Mouse (Mus musculus): ENCODE results near the gene Jazf1.

Gene Jazf1

GRCm38 (mm10) chr6:53006032-53006431, 62.4 kb downstream of the Jazf1 start:
- no peak for DNase-seq

- DNase-seq = no peak
These were observed 62.9 kb downstream of the Jazf1 start for GRCm38 (mm10) chr6:53005544-53005943.

- DNase-seq = no peak
These were observed 77.6 kb downstream of the Jazf1 start for GRCm38 (mm10) chr6:52990816-52991215.

- no peak for DNase-seq
These were observed 80.4 kb downstream of the Jazf1 start for GRCm38 (mm10) chr6:52987905-52988640.

GRCm38 (mm10) chr6:52987391-52987790, 81.0 kb downstream of the Jazf1 start:
- no peak for DNase-seq

GRCm38 (mm10) chr6:52982175-52982574, 86.3 kb downstream of the Jazf1 start:
- no peak for DNase-seq

- DNase-seq = no peak
These were observed 88.9 kb downstream of the Jazf1 start for GRCm38 (mm10) chr6:52979503-52979902.

- no peak for DNase-seq
These were observed 95.1 kb downstream of the Jazf1 start for GRCm38 (mm10) chr6:52973351-52973750.

- DNase-seq = no peak
These were observed 96.3 kb downstream of the Jazf1 start for GRCm38 (mm10) chr6:52972138-52972537.

GRCm38 (mm10) chr6:52969717-52970261, 98.6 kb downstream of the Jazf1 start:
- peak in 1 of 2 experiments; percentile 54 for DNase-seq

GRCm38 (mm10) chr6:52968346-52968891, 100.0 kb downstream of the Jazf1 start:
- no peak for DNase-seq

- DNase-seq = no peak
These were observed 100.7 kb downstream of the Jazf1 start for GRCm38 (mm10) chr6:52967557-52968270.

- no peak for DNase-seq
These were observed 102.4 kb downstream of the Jazf1 start for GRCm38 (mm10) chr6:52966001-52966400.

GRCm38 (mm10) chr6:52965340-52965739, 103.1 kb downstream of the Jazf1 start:
- no peak for DNase-seq

- no peak for DNase-seq
These were observed 104.4 kb downstream of the Jazf1 start for GRCm38 (mm10) chr6:52963840-52964690.

- DNase-seq = no peak
These were observed 105.0 kb downstream of the Jazf1 start for GRCm38 (mm10) chr6:52963430-52963732.

- DNase-seq = no peak
These were observed 105.6 kb downstream of the Jazf1 start for GRCm38 (mm10) chr6:52962600-52963429.

GRCm38 (mm10) chr6:52961660-52962490, 106.6 kb downstream of the Jazf1 start:
- DNase-seq = no peak

- DNase-seq = peak; percentile 31 to 68
These were observed 110.7 kb downstream of the Jazf1 start for GRCm38 (mm10) chr6:52957730-52958129.

GRCm38 (mm10) chr6:52956131-52956530, 112.3 kb downstream of the Jazf1 start:
- DNase-seq = no peak

- no peak for DNase-seq
These were observed 113.1 kb downstream of the Jazf1 start for GRCm38 (mm10) chr6:52955304-52955703.
